ENCODE assay signal across 8 mouse cellular contexts in the genomic region with DNA sequence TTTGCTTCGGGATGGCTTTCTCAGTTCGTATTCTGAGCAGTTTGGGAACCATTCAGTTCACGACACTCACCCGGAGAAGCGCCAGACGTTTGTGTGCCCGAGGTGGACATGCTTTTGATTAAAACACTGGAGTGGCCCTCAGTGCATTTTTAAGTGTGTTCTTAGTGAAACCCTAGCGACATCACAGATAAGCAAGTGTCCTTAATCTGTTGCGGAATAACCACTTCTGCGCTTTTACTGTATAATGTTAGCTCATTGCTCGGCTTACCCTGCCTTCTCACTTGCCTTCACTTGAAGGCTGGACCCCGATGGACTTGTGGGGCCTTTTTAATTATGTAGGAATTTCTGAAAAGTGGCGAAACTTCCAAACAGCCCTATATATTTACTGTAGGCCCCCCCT. TPM values are rescaled to one million over a fixed set of nuclear protein-coding genes. Genes with fewer than 3 reads are reported as not detected.
DNase-seq lines count a peak whose midpoint lies in the region; ATAC-seq and TF ChIP-seq lines count a peak whose summit lies in the region.

No protein-coding gene starts in this region.

- no peak for TF ChIP-seq RAD21 in CH12.LX (IDR thresholded peaks at IDR 0.05; ENCODE audit: low read depth, low read length)

- H3K4me3 ChIP-seq in heart, embryonic 10.5 days, result peak overlapping the region; percentile 92
- H3K4me3 ChIP-seq in CH12.LX (replicated peaks in 1 of 3; ENCODE audit: low read depth in 2 of 3, low read length in 2 of 3, poor library complexity in 1 of 3), result peak overlapping the region; percentile 87 to 93 (median 88)
- H3K4me3 ChIP-seq in forebrain, embryonic 16.5 days (replicated peaks; ENCODE audit: low read length), result peak overlapping the region; percentile 94

- no peak for TF ChIP-seq EP300 in CH12.LX (IDR thresholded peaks at IDR 0.05; ENCODE audit: low read length)

- 5% methylated on average over 13 of the region's 13 CpGs for WGBS in heart, embryonic 10.5 days
- 6% methylated on average over 13 of the region's 13 CpGs for WGBS in forebrain, embryonic 16.5 days

- no peaks in the 10 kb centered on the region for H3K27me3 ChIP-seq in heart, embryonic 10.5 days (ENCODE audit: insufficient read depth, poor library complexity, severe bottlenecking)
- no peaks in the 10 kb centered on the region for H3K27me3 ChIP-seq in CH12.LX (replicated peaks)
- H3K27me3 ChIP-seq in forebrain, embryonic 16.5 days (replicated peaks; ENCODE audit: control insufficient read depth, insufficient read depth, low read length), result no peaks in the 10 kb centered on the region

- in situ Hi-C loops in CH12.LX (cut with MboI; ENCODE audit: low pct_ligation_motif_present, low pct_unique_long_range_greater_than_20kb, low sequenced_read_pairs), result loop anchor here (5.0 kb wide), 1 partner anchor 44 kb away; a partner anchor contains a TSS

- no peak for TF ChIP-seq CTCF in CH12.LX (conservative IDR thresholded peaks at IDR 0.05 in 1 of 2, IDR thresholded peaks at IDR 0.05 in 1 of 2; ENCODE audit: low read depth in 2 of 2, low read length in 2 of 2)

- intact Hi-C loops in left cerebral cortex, postnatal 25 days (cut with DNase I), result loop anchor here (5.0 kb wide), 2 partner anchors 44 to 191 kb away; a partner anchor contains a TSS

- no peaks in the 10 kb centered on the region for H3K9me3 ChIP-seq in heart, embryonic 10.5 days
- H3K9me3 ChIP-seq in CH12.LX (replicated peaks; ENCODE audit: low read length), result no peaks in the 10 kb centered on the region
- H3K9me3 ChIP-seq in forebrain, embryonic 16.5 days (ENCODE audit: control insufficient read depth, low read length), result no peaks in the 10 kb centered on the region

- dilution Hi-C loops in CH12.LX (cut with MboI; ENCODE audit: extremely low pct_ligation_motif_present, extremely low pct_unique_long_range_greater_than_20kb, low sequenced_read_pairs), result no loop called here

- peak overlapping the region; percentile 69 for H3K9ac ChIP-seq in CH12.LX (ENCODE audit: insufficient read depth, low read depth)
- peak overlapping the region; percentile 96 for H3K9ac ChIP-seq in forebrain, embryonic 16.5 days (replicated peaks; ENCODE audit: low read depth, low read length)

- H3K4me1 ChIP-seq in heart, embryonic 10.5 days, result peaks cover 12% of the 10 kb centered on the region
- H3K4me1 ChIP-seq in CH12.LX (ENCODE audit: control insufficient read depth in 1 of 2, insufficient read depth in 2 of 2), result peaks cover 2 to 32% of the 10 kb centered on the region in 2 experiments; a peak in 3 of 4 replicates
- H3K4me1 ChIP-seq in forebrain, embryonic 16.5 days (replicated peaks; ENCODE audit: control insufficient read depth, insufficient read depth, low read length), result peaks cover 17% of the 10 kb centered on the region

- H3K79me2 ChIP-seq in CH12.LX (replicated peaks; ENCODE audit: control insufficient read depth, extremely low read depth, insufficient read depth, poor library complexity, severe bottlenecking), result peaks cover 36% of the 10 kb centered on the region

- peak overlapping the region; percentile 95 for H3K27ac ChIP-seq in heart, embryonic 10.5 days
- H3K27ac ChIP-seq in CH12.LX (ENCODE audit: insufficient read depth, low read depth), result 0 out of 2 replicates have a peak overlapping the region, but pooled peaks have one; percentile 52
- peak overlapping the region; percentile 93 for H3K27ac ChIP-seq in forebrain, embryonic 16.5 days (ENCODE audit: low read length)

- peaks cover 58% of the 10 kb centered on the region for H3K36me3 ChIP-seq in heart, embryonic 10.5 days
- peaks cover 47 to 56% of the 10 kb centered on the region in 2 experiments for H3K36me3 ChIP-seq in CH12.LX (replicated peaks in 1 of 2; ENCODE audit: control insufficient read depth in 1 of 2, insufficient read depth in 1 of 2, low read length in 1 of 2)
- peaks cover 4% of the 10 kb centered on the region; the same call in 1 of the 2 replicates for H3K36me3 ChIP-seq in forebrain, embryonic 16.5 days (ENCODE audit: control insufficient read depth, insufficient read depth)

- no peak for DNase-seq in heart, embryonic 10.5 days (ENCODE audit: low spot score)
- no peak for DNase-seq in heart, adult 11 months
- no peak for DNase-seq in CH12.LX (ENCODE audit: extremely low read depth)
- DNase-seq in lung, postnatal 36 days, result peak; percentile 23
- no peak for DNase-seq in left cerebral cortex, postnatal 25 days (ENCODE audit: low spot score in 2 of 2)
- no peak for DNase-seq in spleen, postnatal 14 days (ENCODE audit: low spot score in 2 of 2)

- 0 out of 2 replicates have a peak, but pooled peaks have one; percentile 1 for ATAC-seq in forebrain, embryonic 16.5 days
- ATAC-seq in activated CD4-positive, CD25-positive, alpha-beta regulatory T cell, adult 4 months, result no peak

- no peak for TF ChIP-seq POLR2A in CH12.LX (IDR thresholded peaks at IDR 0.05; ENCODE audit: low read depth, low read length)

- peak overlapping the region; percentile 97 for H3K4me2 ChIP-seq in CH12.LX (ENCODE audit: insufficient read depth, low read depth, poor library complexity, severe bottlenecking)
- H3K4me2 ChIP-seq in forebrain, embryonic 16.5 days (ENCODE audit: low read length), result peak overlapping the region; percentile 85

TF ChIP-seq in CH12.LX, 34 proteins besides CTCF, POLR2A, EP300 and RAD21:
- TF ChIP-seq MXI1 (IDR thresholded peaks at IDR 0.05; ENCODE audit: low read depth, low read length) (no peak), ZC3H11A (IDR thresholded peaks at IDR 0.05; ENCODE audit: low read depth, low read length) (no peak), NRF1 (IDR thresholded peaks at IDR 0.05; ENCODE audit: low read depth, low read length) (no peak), ZNF384 (IDR thresholded peaks at IDR 0.05; ENCODE audit: low read depth, low read length) (no peak), IRF4 (IDR thresholded peaks at IDR 0.05; ENCODE audit: low read depth, low read length) (0 out of 2 replicates have a peak, but pooled peaks have one; percentile 4), ELF1 (IDR thresholded peaks at IDR 0.05; ENCODE audit: low read depth, low read length) (no peak), SIN3A (IDR thresholded peaks at IDR 0.05; ENCODE audit: low read length) (0 out of 2 replicates have a peak, but pooled peaks have one; percentile 33), USF2 (conservative IDR thresholded peaks at IDR 0.05; ENCODE audit: low read depth, low read length) (no peak)
TF ChIP-seq in CH12.LX: peak in this region for 2.

RNA-seq across cellular contexts. Expression of a gene that starts 0.7 kb away (rescaled TPM):
- polyA plus RNA-seq in heart, embryonic 10.5 days (2016; fragmentation: Nextera tagmentation; extraction: Ambion mirVana), result 59.7 and 63.9 TPM in 2 replicates
- 83.7 and 87.3 TPM in 2 replicates for total RNA-seq in CH12.LX (2012; rRNA removed)
- total RNA-seq in CH12.LX (2014; rRNA removed), result 69.5 and 73.9 TPM in 2 replicates
- 48.4 and 56.5 TPM in 2 replicates for polyA plus RNA-seq in CH12.LX (2012; ENCODE audit: insufficient read length, low read depth)
- 53.0 and 55.3 TPM in 2 replicates for polyA plus RNA-seq in forebrain, embryonic 16.5 days (2015; fragmentation: Nextera tagmentation; extraction: Ambion mirVana)
- 10 to 100 TPM; 19.5 to 31.6 TPM for polyA plus RNA-seq in activated CD4-positive, CD25-positive, alpha-beta regulatory T cell, adult 4 months (2017; shearing (Covaris generic))
- total RNA-seq in left cerebral cortex, postnatal 25 days (2021), result 10 to 100 TPM; 34.4 to 37.6 TPM

RNA-seq across cellular contexts. Expression of a gene that starts 0.7 kb away (rescaled TPM):
- polyA plus RNA-seq in heart, embryonic 10.5 days (2016; fragmentation: Nextera tagmentation; extraction: Ambion mirVana), result 24.1 and 38.1 TPM in 2 replicates
- total RNA-seq in CH12.LX (2012; rRNA removed), result 38.7 and 44.1 TPM in 2 replicates
- 65.1 and 79.5 TPM in 2 replicates for total RNA-seq in CH12.LX (2014; rRNA removed)
- polyA plus RNA-seq in CH12.LX (2012; ENCODE audit: insufficient read length, low read depth), result 60.0 and 62.5 TPM in 2 replicates
- 37.7 and 40.8 TPM in 2 replicates for polyA plus RNA-seq in forebrain, embryonic 16.5 days (2015; fragmentation: Nextera tagmentation; extraction: Ambion mirVana)
- 10 to 100 TPM; 20.6 to 22.5 TPM for polyA plus RNA-seq in activated CD4-positive, CD25-positive, alpha-beta regulatory T cell, adult 4 months (2017; shearing (Covaris generic))
- 10 to 100 TPM; 24.2 to 29.5 TPM for total RNA-seq in left cerebral cortex, postnatal 25 days (2021)

RNA-seq across cellular contexts. Expression of a gene that starts 42.8 kb away (rescaled TPM):
- polyA plus RNA-seq in heart, embryonic 10.5 days (2016; fragmentation: Nextera tagmentation; extraction: Ambion mirVana), result 47.3 and 67.8 TPM in 2 replicates
- total RNA-seq in CH12.LX (2012; rRNA removed), result 24.2 and 27.8 TPM in 2 replicates
- 29.5 and 32.6 TPM in 2 replicates for total RNA-seq in CH12.LX (2014; rRNA removed)
- 61.8 and 67.1 TPM in 2 replicates for polyA plus RNA-seq in CH12.LX (2012; ENCODE audit: insufficient read length, low read depth)
- 49.3 and 58.4 TPM in 2 replicates for polyA plus RNA-seq in forebrain, embryonic 16.5 days (2015; fragmentation: Nextera tagmentation; extraction: Ambion mirVana)
- polyA plus RNA-seq in activated CD4-positive, CD25-positive, alpha-beta regulatory T cell, adult 4 months (2017; shearing (Covaris generic)), result 10 to 100 TPM; 26.2 to 33.6 TPM
- total RNA-seq in left cerebral cortex, postnatal 25 days (2021), result 10 to 100 TPM; 27.6 to 32.4 TPM
